Mouse (Mus musculus) myocyte (in vitro differentiated cells): ENCODE measurements around the gene Bahcc1. TPM values are rescaled to one million over a fixed set of nuclear protein-coding genes. Genes with fewer than 3 reads are reported as not detected.

Experiments used
- H3K27me3 ChIP-seq: one replicate; pipeline ENCODE4 v1.6.1; 2011; ENCODE audit not compliant: control insufficient read depth, insufficient read depth, insufficient read length
- H3K36me3 ChIP-seq: one replicate; pipeline ENCODE4 v1.6.1; 2011; ENCODE audit not compliant: control insufficient read depth, insufficient read depth
- H3K4me2 ChIP-seq: one replicate; pipeline ENCODE4 v1.6.1; 2011; ENCODE audit warnings: low read depth, control low read depth
- H3K4me3 ChIP-seq: one replicate; pipeline ENCODE4 v1.5.1; 2011; ENCODE audit warnings: mild to moderate bottlenecking, control low read depth, moderate library complexity
- H3K79me2 ChIP-seq: one replicate; pipeline ENCODE4 v1.6.1; 2011; ENCODE audit not compliant: control insufficient read depth, insufficient read depth
- H3ac ChIP-seq: one replicate; pipeline ENCODE4 v1.6.1; 2011; ENCODE audit not compliant: control insufficient read depth, insufficient read length
- CEBPB ChIP-seq: IDR thresholded peaks from 2 replicates; pipeline ENCODE4 v1.6.1; 2011; ENCODE audit warnings: mild to moderate bottlenecking, moderate library complexity; ENCODE audit not compliant: poor library complexity, insufficient read depth, severe bottlenecking
- E2F4 ChIP-seq: IDR thresholded peaks from one replicate; pipeline ENCODE4 v1.6.1; 2011; ENCODE audit warnings: mild to moderate bottlenecking, control low read depth, moderate library complexity; ENCODE audit not compliant: insufficient read depth
- MAX ChIP-seq: IDR thresholded peaks from one replicate; pipeline ENCODE4 v1.6.1; 2011; ENCODE audit warnings: low read depth, mild to moderate bottlenecking, control low read depth
- MYOD1 ChIP-seq, 3 experiments: IDR thresholded peaks; one replicate each; pipeline ENCODE4 v1.6.1; 2011; ENCODE audit warnings: control low read depth in 2 of 3, low read depth in 2 of 3, mild to moderate bottlenecking in 2 of 3, moderate library complexity in 1 of 3; ENCODE audit not compliant: insufficient read length in 2 of 3, control insufficient read depth in 1 of 3
- MYOG ChIP-seq, 3 experiments: IDR thresholded peaks; one replicate each; pipeline ENCODE4 v1.6.1; 2011; ENCODE audit warnings: control low read depth in 2 of 3, low read depth in 2 of 3, mild to moderate bottlenecking in 2 of 3; ENCODE audit not compliant: insufficient read length in 2 of 3, control insufficient read depth in 1 of 3, insufficient read depth in 1 of 3
- POLR2A ChIP-seq: IDR thresholded peaks from one replicate; pipeline ENCODE4 v1.6.1; 2011; ENCODE audit warnings: low read depth, mild to moderate bottlenecking, control low read depth, moderate library complexity; ENCODE audit not compliant: insufficient read length
- POLR2AphosphoS2 ChIP-seq: IDR thresholded peaks from one replicate; pipeline ENCODE4 v1.6.1; 2011; ENCODE audit warnings: low read depth, control low read depth; ENCODE audit not compliant: insufficient read length
- REST ChIP-seq: IDR thresholded peaks from one replicate; pipeline ENCODE4 v1.6.1; 2011; ENCODE audit warnings: mild to moderate bottlenecking, control low read depth, moderate library complexity; ENCODE audit not compliant: insufficient read depth, insufficient read length
- SRF ChIP-seq: IDR thresholded peaks from one replicate; pipeline ENCODE4 v1.6.1; 2011; ENCODE audit warnings: low read depth; ENCODE audit not compliant: control insufficient read depth, insufficient read length
- TCF12 ChIP-seq: IDR thresholded peaks from one replicate; pipeline ENCODE4 v1.6.1; 2011; ENCODE audit warnings: mild to moderate bottlenecking, control low read depth; ENCODE audit not compliant: poor library complexity, insufficient read depth, severe bottlenecking
- TCF3 ChIP-seq: IDR thresholded peaks from one replicate; pipeline ENCODE4 v1.6.1; 2011; ENCODE audit warnings: low read depth, control low read depth; ENCODE audit not compliant: insufficient read length
- USF1 ChIP-seq: IDR thresholded peaks from one replicate; pipeline ENCODE4 v1.6.1; 2011; ENCODE audit warnings: low read depth, mild to moderate bottlenecking, control low read depth, moderate library complexity
- polyA plus RNA-seq: library from polyadenylated mRNA; unstranded; fragments of >200 nt; fragmentation: generic; extraction: Trizol; gene quantifications from one replicate; pipeline ENCODE4 v1.2.1, GENCODE M21; 2012; ENCODE audit warnings: missing spikeins

Bahcc1 gene
- polyA plus RNA-seq, 1 experiment, result 6.3 TPM

DNA sequence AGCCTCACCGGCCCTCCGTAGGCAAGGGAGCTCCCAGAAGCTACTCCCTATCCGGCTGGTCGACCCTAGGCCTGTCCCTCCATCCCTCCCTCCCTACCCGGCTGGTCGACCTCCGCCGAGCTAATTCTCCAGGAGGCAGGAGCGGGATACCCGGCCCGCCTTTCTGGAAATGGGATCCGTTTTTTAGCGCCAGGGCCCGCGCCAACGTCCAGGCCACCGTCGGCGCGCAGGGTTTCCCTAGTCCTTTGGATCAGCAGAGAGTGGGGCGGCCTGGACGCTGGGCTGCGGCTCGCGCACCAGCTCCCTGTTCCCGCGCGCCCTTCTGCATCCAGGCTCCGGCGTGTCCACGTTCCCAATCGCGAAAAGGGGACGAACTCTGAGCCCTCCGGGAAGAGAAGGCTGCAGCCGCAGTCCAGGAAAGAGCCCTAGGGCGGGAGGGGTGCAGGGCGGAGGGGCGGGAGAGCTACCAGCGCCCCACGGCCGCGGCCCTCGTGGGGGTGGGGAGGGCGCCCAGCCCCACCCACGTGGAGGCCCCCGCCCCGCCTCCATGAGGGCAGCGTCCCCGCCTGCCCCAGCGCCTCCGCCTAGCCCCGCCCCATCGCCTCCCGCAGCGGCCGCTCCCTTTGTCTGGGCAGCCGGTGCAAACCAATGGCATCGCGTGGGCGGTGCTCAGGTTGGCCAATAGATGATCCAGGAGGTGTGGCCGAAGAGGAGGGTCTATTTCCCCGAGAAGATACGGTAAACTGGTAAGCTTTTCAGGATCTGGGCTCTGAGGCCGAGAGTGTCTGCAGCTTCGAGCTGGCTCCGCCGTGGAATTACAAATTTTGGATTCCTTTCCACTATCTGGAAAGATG, 43.1 kb upstream of the Bahcc1 start:
- TF ChIP-seq USF1 (no peak), TCF3 (no peak), POLR2AphosphoS2 (peak; percentile 79), MYOD1 (IDR thresholded peaks at IDR 0.05; ENCODE audit: control insufficient read depth in 1 of 3, insufficient read length in 2 of 3, low read depth in 2 of 3) (no peak), CEBPB (no peak), SRF (peak; percentile 30), REST (no peak), E2F4 (no peak), TCF12 (no peak), MYOG (IDR thresholded peaks at IDR 0.05; ENCODE audit: control insufficient read depth in 1 of 3, insufficient read depth in 1 of 3, insufficient read length in 2 of 3, low read depth in 2 of 3) (no peak), MAX (no peak), POLR2A (peak; percentile 77)

DNA sequence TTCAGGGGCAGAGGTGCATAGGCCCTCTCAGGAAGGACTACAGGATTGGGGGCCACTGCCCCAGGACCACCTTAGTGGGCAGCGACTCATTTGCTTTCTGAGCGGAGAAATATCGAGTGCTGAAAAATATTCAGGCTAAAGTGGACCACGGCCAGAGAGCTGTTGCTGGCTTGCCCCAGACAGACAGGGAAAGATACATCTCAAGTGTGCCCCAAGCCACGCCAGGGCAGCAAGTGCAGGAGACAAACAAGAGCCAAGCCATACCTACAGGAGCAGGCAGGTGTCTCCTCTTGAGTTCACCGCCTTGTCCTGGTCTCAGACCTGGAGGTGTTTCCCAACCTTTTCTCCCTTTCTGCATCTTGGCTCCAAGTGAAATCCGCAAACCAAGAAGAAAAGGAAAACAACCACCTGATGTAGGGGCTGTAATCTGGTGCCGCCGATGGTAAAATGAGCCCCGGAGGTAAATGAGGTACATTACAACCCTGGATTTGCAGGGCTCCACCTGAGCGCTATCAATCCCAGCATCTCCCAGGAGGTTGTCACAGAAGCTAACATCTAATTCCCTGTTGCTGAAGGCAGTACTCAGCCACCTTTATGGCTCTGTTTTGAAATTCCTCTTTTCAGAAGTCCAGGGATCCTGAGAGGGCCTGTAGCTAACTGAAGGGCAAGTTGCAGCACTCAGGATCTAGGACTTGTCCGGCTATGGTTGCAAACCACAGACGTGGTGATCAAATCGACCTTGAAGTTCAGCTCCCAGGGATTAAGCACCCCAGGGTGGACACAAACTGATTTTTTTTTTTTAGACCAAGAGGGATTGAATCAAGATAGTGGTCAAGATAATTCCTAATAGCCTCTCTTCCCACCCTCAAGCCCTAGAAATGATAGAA, 42.0 kb upstream of the Bahcc1 start:
- Histone ChIP-seq H3K4me2 (peak overlapping the region; percentile 83), H3K27me3 (no peaks in the 10 kb centered on the region), H3K4me3 (peak overlapping the region; percentile 96), H3K36me3 (no peaks in the 10 kb centered on the region), H3ac (no peak overlapping the region), H3K79me2 (peaks cover 25% of the 10 kb centered on the region)
- TF ChIP-seq REST (no peak), SRF (no peak), MAX (no peak), E2F4 (no peak), TCF12 (no peak), POLR2A (no peak), CEBPB (no peak), POLR2AphosphoS2 (no peak), MYOG (IDR thresholded peaks at IDR 0.05; ENCODE audit: control insufficient read depth in 1 of 3, insufficient read depth in 1 of 3, insufficient read length in 2 of 3, low read depth in 2 of 3) (no peak), MYOD1 (IDR thresholded peaks at IDR 0.05; ENCODE audit: control insufficient read depth in 1 of 3, insufficient read length in 2 of 3, low read depth in 2 of 3) (no peak)

More for the DNA sequence above, 43.1 kb upstream of the Bahcc1 start:
- H3K4me3 ChIP-seq, result peak overlapping the region; percentile 96
- no peaks in the 10 kb centered on the region for H3K27me3 ChIP-seq
- H3K4me2 ChIP-seq, result peak overlapping the region; percentile 96
- peaks cover 25% of the 10 kb centered on the region for H3K79me2 ChIP-seq
- H3ac ChIP-seq, result peak overlapping the region; percentile 23
- no peaks in the 10 kb centered on the region for H3K36me3 ChIP-seq

- no peaks in the 10 kb centered on the region for H3K79me2 ChIP-seq
- no peaks in the 10 kb centered on the region for H3K36me3 ChIP-seq
- H3K27me3 ChIP-seq, result no peaks in the 10 kb centered on the region
- no peak overlapping the region for H3ac ChIP-seq
- no peak overlapping the region for H3K4me3 ChIP-seq
- H3K4me2 ChIP-seq, result no peak overlapping the region
- TF ChIP-seq USF1 (no peak), CEBPB (no peak), REST (no peak), SRF (no peak), TCF3 (no peak), MAX (no peak), POLR2A (no peak), E2F4 (no peak), POLR2AphosphoS2 (no peak), MYOD1 (IDR thresholded peaks at IDR 0.05; ENCODE audit: control insufficient read depth in 1 of 3, insufficient read length in 2 of 3, low read depth in 2 of 3) (no peak)
Measured at GRCm38 (mm10) chr11:120198831-120199230, 33.9 kb upstream of the Bahcc1 start.

GRCm38 (mm10) chr11:120199766-120200165, 33.0 kb upstream of the Bahcc1 start:
- no peak overlapping the region for H3K4me2 ChIP-seq
- H3ac ChIP-seq, result no peak overlapping the region
- H3K36me3 ChIP-seq, result no peaks in the 10 kb centered on the region
- H3K27me3 ChIP-seq, result no peaks in the 10 kb centered on the region
- no peak for TF ChIP-seq E2F4
- TF ChIP-seq MAX, result no peak
- TF ChIP-seq POLR2A, result no peak
- no peak for TF ChIP-seq TCF3
- H3K79me2 ChIP-seq, result no peaks in the 10 kb centered on the region
- no peak overlapping the region for H3K4me3 ChIP-seq
